Mouse (Mus musculus) fat pad, adult 2 months (tissue): ENCODE measurements around the gene Nmb.
"Not testable (repeated sequence)": the region's sequence is repeated elsewhere in the genome, so short reads cannot be mapped to it uniquely, and the experiment has no call there.

Experiments used
- DNase-seq: peaks from one replicate; pipeline ENCODE4 v3.0.0-alpha.2; 2011; ENCODE audit warnings: low read depth, low spot score; ENCODE audit errors: extremely low read depth

Nmb gene

GRCm38 (mm10) chr7:80904921-80905515 is at the start of gene Nmb:
Gene Nmb (minus strand): TSS chr7:80905076.
- DNase-seq, result no peak

- DNase-seq, result no peak
Measured at GRCm38 (mm10) chr7:80954251-80954650, 49.4 kb upstream of the Nmb start.

- DNase-seq, result no peak
Measured at GRCm38 (mm10) chr7:80952140-80952539, 47.3 kb upstream of the Nmb start.

- no peak for DNase-seq
Measured at GRCm38 (mm10) chr7:80951461-80951860, 46.6 kb upstream of the Nmb start.

- DNase-seq, result peak; percentile 18
Measured at GRCm38 (mm10) chr7:80947445-80948350, 42.8 kb upstream of the Nmb start, which contains the start of gene Sec11a. Gene Sec11a (minus strand): TSS chr7:80947780.

- DNase-seq, result no peak
Measured at GRCm38 (mm10) chr7:80939808-80940207, 34.9 kb upstream of the Nmb start.

- DNase-seq, result not testable (repeated sequence)
Measured at GRCm38 (mm10) chr7:80937304-80937666, 32.4 kb upstream of the Nmb start.

- DNase-seq, result not testable (repeated sequence)
Measured at GRCm38 (mm10) chr7:80936617-80937303, 31.9 kb upstream of the Nmb start.

GRCm38 (mm10) chr7:80935834-80936233 is 31.0 kb upstream of the Nmb start:
- no peak for DNase-seq

GRCm38 (mm10) chr7:80932777-80933176 is 27.9 kb upstream of the Nmb start:
- DNase-seq, result no peak

- no peak for DNase-seq
Measured at GRCm38 (mm10) chr7:80931618-80932207, 26.8 kb upstream of the Nmb start.

- no peak for DNase-seq
Measured at GRCm38 (mm10) chr7:80923165-80923564, 18.3 kb upstream of the Nmb start.

GRCm38 (mm10) chr7:80919647-80920008 is 14.8 kb upstream of the Nmb start:
- no peak for DNase-seq

- DNase-seq, result no peak
Measured at GRCm38 (mm10) chr7:80918982-80919646, 14.2 kb upstream of the Nmb start.

- DNase-seq, result no peak
Measured at GRCm38 (mm10) chr7:80917916-80918465, 13.1 kb upstream of the Nmb start.

GRCm38 (mm10) chr7:80912496-80912895 is 7.6 kb upstream of the Nmb start:
- no peak for DNase-seq

GRCm38 (mm10) chr7:80911053-80911452 is 6.2 kb upstream of the Nmb start:
- DNase-seq, result no peak

- DNase-seq, result no peak
Measured at GRCm38 (mm10) chr7:80903625-80904422, 1.1 kb downstream of the Nmb start.

GRCm38 (mm10) chr7:80901541-80902274 is 3.2 kb downstream of the Nmb start:
- DNase-seq, result no peak
